Mouse (Mus musculus) midbrain, embryonic 14.5 days (tissue): ENCODE measurements at regions not wholly inside any gene's neighbourhood (a gene's known extent, or its start where the extent isn't known, plus 50 kb on each side); places are given as distances from the start of the nearest gene placed in this dataset.
"Not testable (repeated sequence)": the region's sequence is repeated elsewhere in the genome, so short reads cannot be mapped to it uniquely, and the experiment has no call there.

ENCODE experiments used
- ATAC-seq: fragments of 200-750 bp; cut with Nextera tagmentation; 2 replicates; pipeline ENCODE4 v1.8.0; 2017; ENCODE audit warnings: moderate number of reproducible peaks, moderate library complexity; ENCODE audit not compliant: low FRiP score, low TSS enrichment
- DNase-seq: peaks from one replicate; pipeline ENCODE4 v3.0.0-alpha.2; 2015
- H3K27ac ChIP-seq: fragments of 300-500 bp; sonication (generic); replicated peaks from 2 replicates; pipeline ENCODE4 v1.5.1; 2014; ENCODE audit warnings: mild to moderate bottlenecking, low read depth, low read length, moderate library complexity
- H3K27me3 ChIP-seq: fragments of 300-500 bp; sonication (generic); 2 replicates; pipeline ENCODE4 v1.6.1; 2014; ENCODE audit warnings: low read length, control low read depth, mixed read lengths; ENCODE audit not compliant: control insufficient read depth, insufficient read depth
- H3K36me3 ChIP-seq: fragments of 300-500 bp; sonication (generic); 2 replicates; pipeline ENCODE4 v1.6.1; 2014; ENCODE audit warnings: low read length, control low read depth; ENCODE audit not compliant: control insufficient read depth, insufficient read depth
- H3K4me1 ChIP-seq: fragments of 300-500 bp; sonication (generic); 2 replicates; pipeline ENCODE4 v1.6.1; 2014; ENCODE audit warnings: mild to moderate bottlenecking, antibody characterized with exemption, low read length, control low read depth; ENCODE audit not compliant: control insufficient read depth, insufficient read depth
- H3K4me2 ChIP-seq: fragments of 300-500 bp; sonication (generic); 2 replicates; pipeline ENCODE4 v1.6.1; 2014; ENCODE audit warnings: mild to moderate bottlenecking, low read length, moderate library complexity
- H3K4me3 ChIP-seq: fragments of 300-500 bp; sonication (generic); replicated peaks from 2 replicates; pipeline ENCODE4 v1.5.1; 2014; ENCODE audit warnings: low read depth, low read length
- H3K9ac ChIP-seq: fragments of 300-500 bp; sonication (generic); replicated peaks from 2 replicates; pipeline ENCODE4 v1.6.1; 2014; ENCODE audit warnings: mild to moderate bottlenecking, low read length, moderate library complexity
- H3K9me3 ChIP-seq: fragments of 300-500 bp; sonication (generic); 2 replicates; pipeline ENCODE4 v1.6.1; 2016; ENCODE audit warnings: low read length, control low read depth, mixed read lengths; ENCODE audit not compliant: control insufficient read depth
- WGBS: fragments of 180-500 bp; shearing (Covaris S2); extraction: QIAGEN DNeasy Blood & Tissue Kit; methylation state at CpG from one replicate; pipeline ENCODE4 v1.1.7; 2014; 5-methylcytosine and 5-hydroxymethylcytosine counted together

GRCm38 (mm10) chr16:71342777-71343176, 965.3 kb upstream of the Robo1 start:
- no peak for DNase-seq
- Histone ChIP-seq H3K4me2 (no peak overlapping the region), H3K27me3 (no peaks in the 10 kb centered on the region), H3K4me1 (no peaks in the 10 kb centered on the region), H3K9ac (no peak overlapping the region), H3K4me3 (no peak overlapping the region), H3K36me3 (no peaks in the 10 kb centered on the region), H3K9me3 (no peaks in the 10 kb centered on the region), H3K27ac (no peak overlapping the region)
- ATAC-seq = no peak
- 92% methylated on average over 2 of the region's 2 CpGs for WGBS

GRCm38 (mm10) chr16:71344589-71344988, 963.5 kb upstream of the Robo1 start:
- no peak for ATAC-seq
- H3K27ac ChIP-seq = no peak overlapping the region
- H3K36me3 ChIP-seq = no peaks in the 10 kb centered on the region
- no peaks in the 10 kb centered on the region for H3K9me3 ChIP-seq
- H3K4me2 ChIP-seq = no peak overlapping the region
- no peaks in the 10 kb centered on the region for H3K4me1 ChIP-seq
- WGBS = 90% methylated on average over 2 of the region's 2 CpGs
- no peaks in the 10 kb centered on the region for H3K27me3 ChIP-seq
- no peak overlapping the region for H3K4me3 ChIP-seq
- no peak overlapping the region for H3K9ac ChIP-seq
- no peak for DNase-seq

GRCm38 (mm10) chr16:71391872-71392271, 916.2 kb upstream of the Robo1 start:
- 0 out of 2 replicates have a peak overlapping the region, but pooled peaks have one; percentile 17 for H3K4me2 ChIP-seq
- H3K27ac ChIP-seq = peak overlapping the region; percentile 62

GRCm38 (mm10) chr16:71434791-71435190, 873.3 kb upstream of the Robo1 start:
- not testable (repeated sequence) for DNase-seq, H3K9ac ChIP-seq
- 88% methylated on average over 3 of the region's 3 CpGs for WGBS

More at GRCm38 (mm10) chr16:71391872-71392271, 916.2 kb upstream of the Robo1 start:
- H3K4me3 ChIP-seq = no peak overlapping the region
- WGBS = 28% methylated on average over 5 of the region's 5 CpGs
- H3K27me3 ChIP-seq = no peaks in the 10 kb centered on the region
- peak; percentile 65 for DNase-seq
- ATAC-seq = no peak; the same call in 1 of the 2 replicates
- no peaks in the 10 kb centered on the region for H3K9me3 ChIP-seq
- H3K36me3 ChIP-seq = no peaks in the 10 kb centered on the region
- no peak overlapping the region for H3K9ac ChIP-seq
- peaks cover 8% of the 10 kb centered on the region for H3K4me1 ChIP-seq

More at GRCm38 (mm10) chr16:71434791-71435190, 873.3 kb upstream of the Robo1 start:
- H3K36me3 ChIP-seq, H3K27me3 ChIP-seq, H3K4me2 ChIP-seq, H3K9me3 ChIP-seq, ATAC-seq, H3K4me3 ChIP-seq, H3K4me1 ChIP-seq, H3K27ac ChIP-seq: not testable (repeated sequence)
